Mouse (Mus musculus): ENCODE results near the gene 4921517D22Rik. TPM values are rescaled to one million over a fixed set of nuclear protein-coding genes. Genes with fewer than 3 reads are reported as not detected.

Gene 4921517D22Rik
- polyA plus RNA-seq (2014; fragmentation: Illumina TruSeq; extraction: RNeasy Lipid Tissue Mini Kit (QIAGEN cat#74804); ENCODE audit: low read depth, low replicate concordance), result not detected

DNA sequence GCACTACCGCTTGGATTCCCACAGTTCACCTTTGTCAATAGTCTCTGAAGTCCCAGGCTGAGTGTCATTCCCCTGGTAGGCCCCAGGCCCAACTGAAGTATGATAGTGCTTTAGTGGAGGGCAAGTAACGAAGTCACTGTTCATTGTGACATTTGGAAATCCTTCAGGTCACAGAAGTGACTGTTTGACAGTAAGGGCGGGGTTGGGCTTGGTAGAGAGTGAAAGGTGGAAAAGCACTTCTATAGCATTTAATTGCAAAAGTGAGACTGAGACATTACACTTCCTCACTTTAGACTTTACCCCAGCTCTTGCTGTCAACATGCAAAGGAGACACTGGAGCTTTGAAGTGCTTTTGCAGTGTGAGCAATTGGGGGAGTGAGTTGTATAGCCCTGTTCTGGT, at the start of gene 4921517D22Rik:
Gene 4921517D22Rik (minus strand): TSS at position 101 of the 400 bp plus-strand sequence.

DNA sequence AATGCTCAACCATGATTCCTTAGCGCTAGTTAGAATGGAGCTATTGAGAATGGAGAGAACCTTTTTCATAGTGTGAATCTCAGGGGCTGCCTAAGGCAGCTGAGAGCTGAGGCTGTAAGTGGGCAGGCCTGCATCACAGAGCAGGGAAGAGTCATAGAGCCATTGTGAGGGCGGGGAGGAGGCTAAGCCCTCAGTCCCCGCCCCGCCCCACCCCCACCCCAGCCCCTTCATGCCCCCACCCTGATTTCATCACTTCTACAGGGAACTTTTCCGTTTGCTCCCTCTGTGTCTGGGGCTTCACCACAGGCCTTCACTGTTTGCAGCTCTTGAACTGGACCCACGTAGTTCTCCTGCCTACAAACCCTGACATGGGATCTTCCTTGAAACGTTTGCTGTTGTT, 37.7 kb upstream of the 4921517D22Rik start, which contains the start of gene Spata31d1d:
Gene Spata31d1d (minus strand): TSS at position 101 of the 400 bp plus-strand sequence.

DNA sequence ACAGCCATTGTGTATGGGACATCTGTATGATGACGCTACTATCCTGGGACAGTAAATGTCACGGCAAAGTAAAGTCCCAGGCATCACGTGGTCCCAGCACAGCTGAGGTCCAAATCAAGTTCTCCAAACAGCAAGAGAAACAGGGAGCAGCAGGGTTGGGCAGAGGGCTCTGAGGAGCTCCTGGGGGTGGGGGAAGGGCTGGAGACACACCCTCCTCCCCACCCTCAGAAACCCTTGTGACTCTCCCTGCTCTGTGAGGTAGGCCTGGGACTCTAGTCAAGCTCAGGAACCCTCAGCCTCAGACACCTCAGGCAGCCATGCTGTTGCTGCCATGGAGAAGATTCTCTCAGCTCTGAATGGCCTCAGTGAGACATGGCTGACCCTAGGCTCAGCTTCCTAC, 18.1 kb upstream of the 4921517D22Rik start, which contains the start of gene Spata31d1b:
Gene Spata31d1b (plus strand): TSS at position 301 of the 400 bp plus-strand sequence.

DNA sequence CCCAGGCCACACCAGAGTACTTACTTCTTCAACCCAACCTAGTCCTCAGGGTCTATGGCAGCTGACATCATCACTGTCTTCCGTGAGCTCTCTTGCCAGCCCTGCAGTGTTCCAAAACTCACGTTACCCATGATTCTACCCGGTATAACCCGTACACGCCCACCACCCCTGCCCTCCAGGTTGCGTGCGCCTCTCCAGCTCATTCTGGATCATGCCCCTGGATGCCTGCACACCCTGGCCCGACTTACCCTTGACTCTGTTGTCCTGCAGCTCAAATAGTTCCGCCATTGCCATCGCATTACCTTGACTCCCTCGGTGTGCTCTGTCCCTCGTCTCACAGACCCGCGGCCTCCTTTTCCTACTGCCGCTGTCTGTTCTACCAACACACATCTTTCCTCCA, 16.3 kb upstream of the 4921517D22Rik start, which contains the start of gene Spata31d1a:
Gene Spata31d1a (minus strand): TSS at position 101 of the 400 bp plus-strand sequence.

DNA sequence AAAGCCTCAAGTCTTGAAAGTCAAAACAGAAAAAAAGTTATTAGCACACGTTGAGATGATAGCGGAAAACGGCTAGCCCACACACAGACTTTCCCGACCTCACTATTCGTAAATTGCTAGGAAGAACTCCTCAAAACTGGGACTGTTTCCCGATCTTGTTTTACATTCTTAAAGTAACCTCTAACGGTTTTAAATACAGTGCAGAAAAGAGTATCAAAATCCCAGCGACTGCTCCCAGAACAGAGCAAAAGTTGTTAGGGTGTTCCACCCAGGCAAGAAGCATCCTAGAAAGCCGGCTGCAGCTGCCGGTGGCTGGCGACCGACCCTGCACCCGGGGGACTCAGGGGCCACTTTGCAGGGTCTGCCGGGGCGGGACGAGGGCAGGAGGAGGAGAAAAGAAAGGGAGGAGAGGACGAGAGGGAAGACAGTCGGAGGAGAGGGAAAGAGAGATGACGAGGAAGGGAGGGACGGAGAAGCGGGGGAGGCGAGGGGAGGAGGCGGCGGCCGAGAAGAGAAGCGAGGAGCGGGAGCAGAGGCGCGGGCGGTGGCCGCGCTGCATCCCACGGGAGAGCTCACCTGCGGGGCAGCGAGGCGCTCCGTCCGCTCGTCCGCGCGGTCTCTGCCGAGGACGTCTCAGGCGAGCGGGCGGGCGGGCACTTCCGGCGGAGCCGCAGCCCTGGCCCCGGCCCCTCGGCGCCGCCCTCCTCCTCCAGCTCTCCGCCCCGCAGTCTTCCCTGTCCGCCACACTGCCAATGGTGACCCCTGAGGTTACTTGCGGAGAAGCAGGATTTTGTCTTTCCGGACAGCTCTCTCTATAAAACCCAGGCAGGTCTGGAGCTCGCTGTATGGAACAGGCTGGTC, 18.5 kb downstream of the 4921517D22Rik start, which contains the start of gene Golm1:
Gene Golm1 (minus strand): TSS at position 661 of the 861 bp plus-strand sequence.

Other genes with a start within 250 kb of the 4921517D22Rik start
- gene Agtpbp1, start 108.9 kb downstream of the 4921517D22Rik start, polyA plus RNA-seq (2014; fragmentation: Illumina TruSeq; extraction: RNeasy Lipid Tissue Mini Kit (QIAGEN cat#74804); ENCODE audit: low read depth, low replicate concordance), result 10.1 TPM
- 107 TPM for gene Naa35, start 108.8 kb downstream of the 4921517D22Rik start, polyA plus RNA-seq (2014; fragmentation: Illumina TruSeq; extraction: RNeasy Lipid Tissue Mini Kit (QIAGEN cat#74804); ENCODE audit: low read depth, low replicate concordance)
- gene Golm1, start 18.3 kb downstream of the 4921517D22Rik start, polyA plus RNA-seq (2014; fragmentation: Illumina TruSeq; extraction: RNeasy Lipid Tissue Mini Kit (QIAGEN cat#74804); ENCODE audit: low read depth, low replicate concordance), result 2.4 TPM
- not detected for gene Spata31d1a, start 16.2 kb upstream of the 4921517D22Rik start, polyA plus RNA-seq (2014; fragmentation: Illumina TruSeq; extraction: RNeasy Lipid Tissue Mini Kit (QIAGEN cat#74804); ENCODE audit: low read depth, low replicate concordance)
- not detected for gene Spata31d1b, start 18.2 kb upstream of the 4921517D22Rik start, polyA plus RNA-seq (2014; fragmentation: Illumina TruSeq; extraction: RNeasy Lipid Tissue Mini Kit (QIAGEN cat#74804); ENCODE audit: low read depth, low replicate concordance)
- gene Spata31d1d, start 37.6 kb upstream of the 4921517D22Rik start, polyA plus RNA-seq (2014; fragmentation: Illumina TruSeq; extraction: RNeasy Lipid Tissue Mini Kit (QIAGEN cat#74804); ENCODE audit: low read depth, low replicate concordance), result not detected
- 0.11 TPM for gene 1700014D04Rik, start 52.6 kb upstream of the 4921517D22Rik start, polyA plus RNA-seq (2014; fragmentation: Illumina TruSeq; extraction: RNeasy Lipid Tissue Mini Kit (QIAGEN cat#74804); ENCODE audit: low read depth, low replicate concordance)
- gene Isca1, start 75.7 kb upstream of the 4921517D22Rik start, polyA plus RNA-seq (2014; fragmentation: Illumina TruSeq; extraction: RNeasy Lipid Tissue Mini Kit (QIAGEN cat#74804); ENCODE audit: low read depth, low replicate concordance), result 55.3 TPM
- not detected for gene Gm49354, start 88.1 kb upstream of the 4921517D22Rik start, polyA plus RNA-seq (2014; fragmentation: Illumina TruSeq; extraction: RNeasy Lipid Tissue Mini Kit (QIAGEN cat#74804); ENCODE audit: low read depth, low replicate concordance)
- 102 TPM for gene Tut7, start 129.0 kb upstream of the 4921517D22Rik start, polyA plus RNA-seq (2014; fragmentation: Illumina TruSeq; extraction: RNeasy Lipid Tissue Mini Kit (QIAGEN cat#74804); ENCODE audit: low read depth, low replicate concordance)

Measured in liver, adult 10 weeks (tissue).